Mouse (Mus musculus) testis, postnatal 14 days (tissue): Measurements from ENCODE around the gene Adcy10.

Experiments used
- DNase-seq: peaks from one replicate; pipeline ENCODE4 v3.0.0; 2021; ENCODE audit warnings: low spot score

Adcy10 gene

GRCm38 (mm10) chr1:165604203-165604602 is 119.2 kb downstream of the Adcy10 start:
- DNase-seq = no peak

DNA sequence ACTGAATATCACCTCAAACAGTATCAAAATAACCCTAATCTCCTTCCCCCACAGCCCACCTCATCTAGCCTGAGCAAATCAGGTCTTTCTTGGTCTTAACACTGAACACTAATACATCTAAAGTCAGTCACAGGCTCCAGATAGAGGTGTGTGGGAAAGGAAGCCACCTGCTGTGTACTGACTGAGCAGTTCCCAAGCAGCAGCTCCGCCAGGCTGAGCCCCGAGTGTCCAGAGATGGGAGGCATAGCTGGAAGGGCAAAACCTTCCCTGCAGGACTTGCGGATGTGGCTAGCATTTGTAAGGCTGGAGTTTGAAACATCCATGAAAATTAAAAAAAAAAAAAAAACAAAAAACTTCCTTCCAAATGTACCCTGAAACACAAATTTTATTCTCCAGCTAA is 120.1 kb downstream of the Adcy10 start:
- DNase-seq = no peak

GRCm38 (mm10) chr1:165605774-165606173 is 120.8 kb downstream of the Adcy10 start:
- DNase-seq = no peak

DNA sequence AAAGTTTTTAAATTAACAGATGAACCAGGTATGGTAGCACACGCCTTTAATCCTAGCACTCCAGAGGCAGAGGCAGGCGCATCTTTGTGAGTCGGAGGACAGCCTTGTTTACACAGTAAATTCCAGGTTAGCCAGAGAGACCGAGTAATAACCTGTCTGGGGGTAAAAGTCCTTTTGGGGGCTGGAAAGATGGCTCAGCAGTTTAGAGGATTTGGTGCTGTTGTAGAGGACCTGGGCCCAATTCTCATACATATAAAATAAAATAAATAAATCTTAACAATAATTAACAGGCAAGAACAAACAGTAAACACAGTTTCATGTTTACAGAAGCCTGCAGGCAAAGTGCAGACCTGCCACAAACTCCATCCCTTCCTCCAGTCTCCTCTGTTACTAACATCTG is 123.9 kb downstream of the Adcy10 start:
- DNase-seq = no peak

GRCm38 (mm10) chr1:165609495-165610320 is 124.7 kb downstream of the Adcy10 start:
- no peak for DNase-seq

DNA sequence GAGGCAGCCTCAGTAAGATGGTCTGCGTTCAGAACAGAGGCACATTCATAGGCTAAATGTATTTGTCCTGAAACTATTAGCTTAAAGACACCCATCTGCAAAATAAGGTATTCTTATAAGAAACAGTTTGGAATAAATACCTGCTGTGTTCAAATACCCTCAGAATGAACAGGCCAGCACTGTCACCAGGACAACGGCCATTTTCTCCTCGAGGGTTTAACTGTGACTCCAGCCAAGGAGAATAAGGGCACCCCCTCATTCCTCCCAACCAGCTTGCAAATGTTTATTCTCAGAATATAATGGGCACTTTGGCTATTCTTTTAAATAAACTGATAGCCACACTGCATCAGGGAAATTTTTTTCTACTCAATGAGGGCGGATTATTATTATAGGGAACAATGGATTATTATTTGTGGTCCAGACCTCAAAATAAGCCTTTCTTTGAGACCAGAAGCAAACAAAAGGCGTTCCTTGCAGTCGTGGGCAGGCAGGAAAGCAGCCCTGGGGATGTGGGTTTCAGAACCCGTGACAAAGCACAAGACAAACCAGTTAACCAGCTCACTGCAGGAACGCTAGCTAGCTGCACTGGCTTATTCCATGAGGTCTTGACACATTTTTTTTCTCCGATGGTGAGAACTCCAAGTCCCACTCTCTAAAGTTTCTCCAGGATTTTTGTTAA is 125.5 kb downstream of the Adcy10 start:
- DNase-seq = no peak

DNA sequence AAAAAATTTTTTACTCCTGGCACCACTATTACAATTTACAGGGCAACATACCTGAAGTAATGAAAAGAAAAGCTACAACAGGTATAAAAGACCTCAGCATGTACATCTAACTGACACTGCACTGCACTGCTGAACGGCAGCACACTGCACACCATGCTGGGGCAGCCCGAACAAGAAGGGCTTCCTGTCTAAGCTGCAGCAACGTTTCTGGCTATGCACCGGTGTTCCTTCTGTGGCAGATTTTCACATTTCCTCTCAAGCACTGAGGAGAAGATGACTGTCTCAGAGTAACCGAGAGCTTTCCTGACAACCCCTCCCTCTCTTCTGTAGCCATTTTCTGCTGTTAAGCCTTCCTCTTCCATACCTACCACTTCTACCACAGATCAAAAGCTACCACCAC is 127.7 kb downstream of the Adcy10 start:
- no peak for DNase-seq

GRCm38 (mm10) chr1:165613926-165614325 is 128.9 kb downstream of the Adcy10 start:
- DNase-seq = no peak

DNA sequence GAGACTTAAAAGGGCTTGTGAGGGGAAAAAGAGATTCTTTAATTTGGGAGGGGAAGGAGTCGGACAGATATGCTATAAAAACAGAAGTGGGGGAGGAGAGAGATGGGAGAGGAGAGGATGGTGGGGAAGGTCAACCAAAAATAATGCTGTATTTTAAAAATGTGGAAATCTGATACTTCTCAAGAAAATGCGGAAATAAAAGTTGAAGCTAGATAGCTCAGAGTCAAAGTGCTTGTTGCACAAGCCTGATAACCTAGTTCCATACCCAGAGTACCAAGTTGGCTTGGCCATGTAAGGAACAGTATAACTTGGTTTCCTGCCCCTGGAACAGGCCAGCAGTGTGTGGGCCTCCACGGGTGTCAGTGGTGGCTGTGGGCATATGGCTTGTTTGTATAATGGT is 129.8 kb downstream of the Adcy10 start:
- no peak for DNase-seq

DNA sequence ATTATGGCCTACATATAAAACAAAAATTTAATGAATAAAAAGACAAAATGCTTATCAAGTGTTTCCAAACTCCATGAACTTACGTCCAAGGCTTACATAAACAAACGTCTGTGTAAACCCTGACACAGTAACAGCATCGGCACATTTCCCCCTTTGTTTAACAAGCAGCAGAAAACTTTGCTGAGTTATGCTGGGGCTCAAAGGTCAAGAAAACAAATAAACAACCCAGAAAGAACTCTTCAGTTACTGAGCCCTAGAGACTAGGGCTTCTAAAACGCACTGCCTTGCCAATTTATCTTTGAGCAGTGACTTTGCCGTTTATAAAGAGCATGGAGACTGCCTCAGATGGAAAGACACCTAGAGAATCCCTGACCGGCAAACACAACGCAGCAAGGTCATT is 131.7 kb downstream of the Adcy10 start:
- no peak for DNase-seq

DNA sequence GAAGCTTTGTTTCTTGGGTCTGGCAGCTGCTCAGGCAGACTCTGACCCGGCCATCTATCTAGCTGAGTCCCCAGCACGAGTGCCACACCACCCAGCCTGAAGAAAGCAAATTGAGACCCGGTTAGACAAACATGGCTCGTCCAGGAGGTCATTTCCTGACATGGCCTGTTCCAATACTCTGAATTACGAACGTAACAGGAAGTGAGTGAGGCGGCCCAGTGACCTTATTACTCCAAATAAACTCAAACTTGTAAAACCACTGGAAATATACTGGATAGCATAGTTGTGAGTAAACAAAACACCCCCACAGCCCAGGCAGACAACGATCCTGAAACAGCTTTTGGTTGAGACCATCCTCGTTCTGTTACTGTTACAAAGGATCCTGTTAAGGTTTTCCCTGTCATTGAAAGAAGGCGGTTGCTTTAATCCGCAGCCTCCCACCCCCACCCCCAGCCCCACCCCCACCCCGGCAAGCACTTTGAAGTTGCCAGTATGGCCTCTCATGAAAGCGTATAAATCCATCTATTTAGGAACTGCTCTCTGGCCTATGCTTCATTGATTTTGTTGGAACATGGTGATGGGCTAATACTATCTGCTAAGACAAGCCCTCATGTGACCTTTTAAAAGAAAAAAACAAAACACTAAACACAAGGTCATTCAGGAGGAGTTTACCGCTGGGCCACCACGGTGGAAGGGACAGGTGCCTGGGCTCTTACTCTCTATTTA is 132.3 kb downstream of the Adcy10 start:
- DNase-seq = no peak

DNA sequence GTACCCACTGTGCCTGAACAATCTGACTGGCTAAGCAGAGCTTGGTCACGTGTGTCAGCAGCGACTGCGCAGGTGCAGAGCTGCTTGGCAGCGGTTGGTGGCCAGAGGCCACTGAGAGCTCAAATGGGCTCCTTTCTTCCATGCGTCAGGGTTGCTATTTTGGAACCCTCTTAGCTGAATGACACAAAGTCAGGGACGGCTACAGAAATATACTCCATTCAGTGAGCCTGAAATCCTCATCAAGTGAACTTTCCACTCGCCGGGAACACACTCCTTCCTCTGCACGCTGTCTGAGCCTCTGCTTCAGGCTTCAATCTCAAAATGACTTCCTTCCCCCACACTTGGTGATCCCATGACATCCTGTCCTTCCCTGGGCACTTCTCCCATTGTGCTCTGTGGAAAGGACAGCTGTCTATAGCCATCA is 133.2 kb downstream of the Adcy10 start:
- peak; percentile 53 for DNase-seq

GRCm38 (mm10) chr1:165625058-165625457 is 140.1 kb downstream of the Adcy10 start:
- DNase-seq = no peak

GRCm38 (mm10) chr1:165625896-165626295 is 140.9 kb downstream of the Adcy10 start:
- DNase-seq = no peak
